Mouse (Mus musculus) CH12.LX (cell line): Measurements from ENCODE around the gene Rps2. TPM values are rescaled to one million over a fixed set of nuclear protein-coding genes. Genes with fewer than 3 reads are reported as not detected.
A peak's percentile ranks its signal among the peaks of the same experiment; 100 is the strongest.

Experiments used
- DNase-seq: peaks from one replicate; pipeline ENCODE4 v3.0.0-alpha.2; 2013; ENCODE audit errors: extremely low read depth
- H3K27ac ChIP-seq: 2 replicates; pipeline ENCODE4 v1.5.1; 2012; ENCODE audit warnings: low read depth, mild to moderate bottlenecking, control low read depth, moderate library complexity; ENCODE audit not compliant: insufficient read depth
- H3K27me3 ChIP-seq: replicated peaks from 2 replicates; pipeline ENCODE3; 2012; ENCODE audit warnings: inconsistent platforms
- H3K36me3 ChIP-seq, 2 experiments: replicated peaks in 1 of 2; 2 replicates each; pipeline versions ENCODE3 to v1.6.1; 2012; ENCODE audit warnings: inconsistent platforms in 1 of 2, low read length in 1 of 2, mild to moderate bottlenecking in 1 of 2, mixed read lengths in 1 of 2, moderate library complexity in 1 of 2; ENCODE audit not compliant: control insufficient read depth in 1 of 2, insufficient read depth in 1 of 2
- H3K4me1 ChIP-seq, 2 experiments: 2 replicates each; pipeline ENCODE4 v1.6.1; 2012; ENCODE audit warnings: inconsistent platforms in 1 of 2, moderate library complexity in 1 of 2; ENCODE audit not compliant: insufficient read depth in 2 of 2, control insufficient read depth in 1 of 2
- H3K4me2 ChIP-seq: 2 replicates; pipeline ENCODE4 v1.6.1; 2012; ENCODE audit warnings: low read depth, mild to moderate bottlenecking, control low read depth; ENCODE audit not compliant: poor library complexity, insufficient read depth, severe bottlenecking
- H3K4me3 ChIP-seq, 3 experiments: fragments of 150-350 bp in 1 of 3; sonication (generic) in 1 of 3; replicated peaks in 1 of 3; 2 replicates each; pipeline versions ENCODE3 to v1.5.1; 2011 to 2012; ENCODE audit warnings: low read depth in 2 of 3, low read length in 2 of 3, mild to moderate bottlenecking in 2 of 3, moderate library complexity in 2 of 3, control low read depth in 1 of 3, improper control_type of control experiment in 1 of 3, inconsistent platforms in 1 of 3, mixed read lengths in 1 of 3; ENCODE audit not compliant: poor library complexity in 1 of 3
- H3K79me2 ChIP-seq: replicated peaks from 2 replicates; pipeline ENCODE4 v1.6.1; 2012; ENCODE audit warnings: mild to moderate bottlenecking, moderate library complexity; ENCODE audit not compliant: control insufficient read depth, poor library complexity, insufficient read depth, severe bottlenecking; ENCODE audit errors: extremely low read depth
- H3K9ac ChIP-seq: 2 replicates; pipeline ENCODE4 v1.6.1; 2012; ENCODE audit warnings: low read depth, mild to moderate bottlenecking, control low read depth, moderate library complexity; ENCODE audit not compliant: insufficient read depth
- H3K9me3 ChIP-seq: replicated peaks from 2 replicates; pipeline ENCODE3; 2012; ENCODE audit warnings: low read length, inconsistent platforms, mixed read lengths
- BHLHE40 ChIP-seq: IDR thresholded peaks from 2 replicates; pipeline ENCODE4 v1.6.1; 2011; ENCODE audit warnings: mild to moderate bottlenecking, low read depth, low read length, improper control_type of control experiment
- CHD1 ChIP-seq: IDR thresholded peaks from 2 replicates; pipeline ENCODE4 v1.6.1; 2012; ENCODE audit warnings: low read depth, low read length, improper control_type of control experiment, inconsistent platforms
- CHD2 ChIP-seq: IDR thresholded peaks from 2 replicates; pipeline ENCODE4 v1.6.1; 2011; ENCODE audit warnings: low read length, improper control_type of control experiment
- CTCF ChIP-seq, 2 experiments: IDR thresholded peaks in 1 of 2; conservative IDR thresholded peaks in 1 of 2; 2 replicates each; pipeline ENCODE4 v1.5.1; 2011 to 2012; ENCODE audit warnings: low read depth in 2 of 2, low read length in 2 of 2, improper control_type of control experiment in 1 of 2, inconsistent platforms in 1 of 2, mild to moderate bottlenecking in 1 of 2, moderate library complexity in 1 of 2
- E2F4 ChIP-seq: IDR thresholded peaks from 2 replicates; pipeline ENCODE4 v1.6.1; 2011; ENCODE audit warnings: low read depth, low read length, improper control_type of control experiment; ENCODE audit not compliant: insufficient replicate concordance
- ELF1 ChIP-seq: IDR thresholded peaks from 2 replicates; pipeline ENCODE4 v1.6.1; 2014; ENCODE audit warnings: low read depth, mild to moderate bottlenecking, inconsistent platforms, low read length, improper control_type of control experiment
- EP300 ChIP-seq: IDR thresholded peaks from 2 replicates; pipeline ENCODE4 v1.6.1; 2011; ENCODE audit warnings: low read length, improper control_type of control experiment
- ETS1 ChIP-seq: conservative IDR thresholded peaks from 2 replicates; pipeline ENCODE4 v1.6.1; 2012; ENCODE audit warnings: low read depth, mild to moderate bottlenecking, inconsistent platforms, low read length, improper control_type of control experiment, moderate library complexity
- GABPA ChIP-seq: IDR thresholded peaks from 2 replicates; pipeline ENCODE4 v1.6.1; 2012; ENCODE audit warnings: low read depth, low read length, improper control_type of control experiment, inconsistent platforms; ENCODE audit not compliant: insufficient replicate concordance
- HCFC1 ChIP-seq: IDR thresholded peaks from 2 replicates; pipeline ENCODE4 v1.6.1; 2012; ENCODE audit warnings: low read depth, mild to moderate bottlenecking, inconsistent platforms, low read length, improper control_type of control experiment
- IRF4 ChIP-seq: IDR thresholded peaks from 2 replicates; pipeline ENCODE4 v1.6.1; 2014; ENCODE audit warnings: low read depth, mild to moderate bottlenecking, inconsistent platforms, low read length, improper control_type of control experiment
- JUN ChIP-seq: IDR thresholded peaks from 2 replicates; pipeline ENCODE4 v1.6.1; 2011; ENCODE audit warnings: low read depth, mild to moderate bottlenecking, low read length, improper control_type of control experiment, moderate library complexity; ENCODE audit not compliant: insufficient read depth
- JUND ChIP-seq: conservative IDR thresholded peaks from 2 replicates; pipeline ENCODE4 v1.6.1; 2011; ENCODE audit warnings: low read depth, low read length, improper control_type of control experiment
- KAT2A ChIP-seq: IDR thresholded peaks from 2 replicates; pipeline ENCODE4 v1.6.1; 2012; ENCODE audit warnings: low read length, improper control_type of control experiment, inconsistent platforms; ENCODE audit not compliant: insufficient replicate concordance
- MAFK ChIP-seq: IDR thresholded peaks from 2 replicates; pipeline ENCODE4 v1.6.1; 2011; ENCODE audit warnings: low read length, improper control_type of control experiment; ENCODE audit not compliant: insufficient replicate concordance
- MAX ChIP-seq: IDR thresholded peaks from 2 replicates; pipeline ENCODE4 v1.6.1; 2011; ENCODE audit warnings: low read length, improper control_type of control experiment
- MAZ ChIP-seq: IDR thresholded peaks from 2 replicates; pipeline ENCODE4 v1.6.1; 2012; ENCODE audit warnings: low read depth, mild to moderate bottlenecking, inconsistent platforms, low read length, improper control_type of control experiment, moderate library complexity
- MEF2A ChIP-seq: IDR thresholded peaks from 2 replicates; pipeline ENCODE4 v1.6.1; 2014; ENCODE audit warnings: low read depth, mild to moderate bottlenecking, inconsistent platforms, low read length, improper control_type of control experiment, borderline replicate concordance
- MXI1 ChIP-seq: IDR thresholded peaks from 2 replicates; pipeline ENCODE4 v1.6.1; 2011; ENCODE audit warnings: mild to moderate bottlenecking, low read depth, low read length, improper control_type of control experiment
- MYC ChIP-seq: IDR thresholded peaks from 2 replicates; pipeline ENCODE4 v1.6.1; 2011; ENCODE audit warnings: low read depth, mild to moderate bottlenecking, improper control_type of control experiment, low read length
- NELFE ChIP-seq: IDR thresholded peaks from 2 replicates; pipeline ENCODE4 v1.6.1; 2011; ENCODE audit warnings: low read depth, low read length, improper control_type of control experiment
- NRF1 ChIP-seq: IDR thresholded peaks from 2 replicates; pipeline ENCODE4 v1.6.1; 2014; ENCODE audit warnings: low read depth, mild to moderate bottlenecking, inconsistent platforms, low read length, improper control_type of control experiment, moderate library complexity
- PAX5 ChIP-seq: IDR thresholded peaks from 2 replicates; pipeline ENCODE4 v1.6.1; 2012; ENCODE audit warnings: low read length, inconsistent platforms, mixed read lengths
- POLR2A ChIP-seq: IDR thresholded peaks from 2 replicates; pipeline ENCODE4 v1.6.1; 2011; ENCODE audit warnings: low read depth, mild to moderate bottlenecking, improper control_type of control experiment, low read length
- POLR2AphosphoS2 ChIP-seq: IDR thresholded peaks from 2 replicates; pipeline ENCODE4 v1.6.1; 2011; ENCODE audit warnings: low read depth, low read length, improper control_type of control experiment
- RAD21 ChIP-seq: IDR thresholded peaks from 2 replicates; pipeline ENCODE4 v1.6.1; 2011; ENCODE audit warnings: low read depth, mild to moderate bottlenecking, low read length, improper control_type of control experiment, moderate library complexity
- RCOR1 ChIP-seq: conservative IDR thresholded peaks from 2 replicates; pipeline ENCODE4 v1.6.1; 2012; ENCODE audit warnings: low read depth, mild to moderate bottlenecking, inconsistent platforms, low read length, improper control_type of control experiment
- SIN3A ChIP-seq: IDR thresholded peaks from 2 replicates; pipeline ENCODE4 v1.6.1; 2012; ENCODE audit warnings: low read length, improper control_type of control experiment, inconsistent platforms
- SMC3 ChIP-seq: IDR thresholded peaks from 2 replicates; pipeline ENCODE4 v1.6.1; 2011; ENCODE audit warnings: low read depth, low read length, improper control_type of control experiment
- TBP ChIP-seq: conservative IDR thresholded peaks from 2 replicates; pipeline ENCODE4 v1.6.1; 2011; ENCODE audit warnings: low read depth, low read length, improper control_type of control experiment
- TCF12 ChIP-seq: IDR thresholded peaks from 2 replicates; pipeline ENCODE4 v1.6.1; 2014; ENCODE audit warnings: low read depth, mild to moderate bottlenecking, inconsistent platforms, low read length, improper control_type of control experiment
- UBTF ChIP-seq: IDR thresholded peaks from 2 replicates; pipeline ENCODE4 v1.6.1; 2012; ENCODE audit warnings: low read depth, mild to moderate bottlenecking, inconsistent platforms, low read length, improper control_type of control experiment, moderate library complexity
- USF1 ChIP-seq: IDR thresholded peaks from 2 replicates; pipeline ENCODE4 v1.6.1; 2014; ENCODE audit warnings: low read depth, mild to moderate bottlenecking, inconsistent platforms, low read length, improper control_type of control experiment
- USF2 ChIP-seq: conservative IDR thresholded peaks from 2 replicates; pipeline ENCODE4 v1.6.1; 2011; ENCODE audit warnings: low read depth, low read length, improper control_type of control experiment
- ZC3H11A ChIP-seq: IDR thresholded peaks from 2 replicates; pipeline ENCODE4 v1.6.1; 2012; ENCODE audit warnings: low read depth, mild to moderate bottlenecking, inconsistent platforms, low read length, improper control_type of control experiment
- ZKSCAN1 ChIP-seq: IDR thresholded peaks from 2 replicates; pipeline ENCODE4 v1.6.1; 2012; ENCODE audit warnings: low read depth, inconsistent platforms, low read length, improper control_type of control experiment, borderline replicate concordance
- ZMIZ1 ChIP-seq: IDR thresholded peaks from 2 replicates; pipeline ENCODE4 v1.6.1; 2012; ENCODE audit warnings: low read depth, mild to moderate bottlenecking, inconsistent platforms, low read length, improper control_type of control experiment
- ZNF384 ChIP-seq: IDR thresholded peaks from 2 replicates; pipeline ENCODE4 v1.6.1; 2012; ENCODE audit warnings: low read depth, low read length, improper control_type of control experiment, inconsistent platforms
- dilution Hi-C: fragments of 300-500 bp; cut with MboI; formaldehyde crosslinking; loops from 2 replicates; pipeline ENCODE4 v1.14.3; 2020; ENCODE audit warnings: low sequenced_read_pairs; ENCODE audit not compliant: extremely low pct_unique_long_range_greater_than_20kb, extremely low pct_ligation_motif_present
- in situ Hi-C: fragments of 300-500 bp; cut with MboI; formaldehyde crosslinking; loops from 3 replicates; pipeline ENCODE4 v1.14.3; 2019; ENCODE audit warnings: low sequenced_read_pairs, low pct_ligation_motif_present, low pct_unique_long_range_greater_than_20kb, mixed read lengths
- polyA plus RNA-seq: library from polyadenylated mRNA; unstranded; fragments of >175 nt; gene quantifications from 2 replicates; pipeline ENCODE4 v1.2.1, GENCODE M21; 2012; ENCODE audit warnings: low read depth; ENCODE audit not compliant: insufficient read length
- total RNA-seq, 2 experiments: library from RNA; depleted of rRNA; stranded (reverse); fragments of 300-350 nt in 1 of 2; fragments of >200 nt in 1 of 2; gene quantifications; 2 replicates each; pipeline ENCODE4 v1.2.3; 2012 to 2014

The Rps2 gene
- total and polyA plus RNA-seq, 3 experiments: 2,057 to 6,050 (median 5,410) TPM

GRCm38 (mm10) chr17:24724184-24724583, 6.3 kb downstream of the Rps2 start, which contains the start of gene Ndufb10:
TSS of gene Ndufb10 (minus strand) at chr17:24724478.
- Histone ChIP-seq H3K4me2 (peak within 1 kb of the TSS; percentile 98), H3K4me3 (peak within 1 kb of the TSS; percentile 66 to 89 (median 89)), H3K27me3 (no peaks in the 10 kb centered on the region), H3K27ac (peak within 1 kb of the TSS; percentile 56), H3K9ac (peak within 1 kb of the TSS; percentile 90), H3K9me3 (no peaks in the 10 kb centered on the region), H3K79me2 (peaks cover 39% of the 10 kb centered on the region), H3K4me1 (peaks cover 5 to 15% of the 10 kb centered on the region in 2 experiments; a peak in 3 of 4 replicates), H3K36me3 (peaks cover 20 to 21% of the 10 kb centered on the region in 2 experiments)
- in situ Hi-C loops (no loop called here), dilution Hi-C loops (no loop called here)
- TF ChIP-seq CHD2 (no peak), MYC (peak; percentile 64; the same call in 1 of the 2 replicates), NELFE (peak; percentile 91), ZC3H11A (no peak), EP300 (no peak), PAX5 (no peak), IRF4 (peak; percentile 41), MEF2A (peak; percentile 67), RAD21 (no peak), ZKSCAN1 (no peak), JUN (no peak), UBTF (no peak; the same call in 1 of the 2 replicates), BHLHE40 (0 out of 2 replicates have a peak, but pooled peaks have one; percentile 27), KAT2A (peak; percentile 79; the same call in 1 of the 2 replicates), ZNF384 (no peak), CTCF (conservative IDR thresholded peaks at IDR 0.05 in 1 of 2, IDR thresholded peaks at IDR 0.05 in 1 of 2; ENCODE audit: low read depth in 2 of 2, low read length in 2 of 2) (peak; percentile 90 to 92), CHD1 (no peak), JUND (no peak), MAFK (no peak), SMC3 (peak; percentile 40), TCF12 (peak; percentile 85), MAX (peak; percentile 35; the same call in 1 of the 2 replicates), SIN3A (peak; percentile 71), ELF1 (peak; percentile 76), ETS1 (no peak), ZMIZ1 (peak; percentile 73; the same call in 1 of the 2 replicates), MAZ (no peak), USF2 (no peak), POLR2AphosphoS2 (no peak; the same call in 1 of the 2 replicates), HCFC1 (peak; percentile 85), POLR2A (peak; percentile 90), TBP (peak; percentile 73), USF1 (no peak), GABPA (no peak), NRF1 (peak; percentile 99), MXI1 (peak; percentile 62), RCOR1 (no peak), E2F4 (no peak)
- DNase-seq: peak; percentile 95
